Mouse (Mus musculus): ENCODE measurements around the gene Dll1. TPM values are rescaled to one million over a fixed set of nuclear protein-coding genes. Genes with fewer than 3 reads are reported as not detected.
A peak's percentile ranks its signal among the peaks of the same experiment; 100 is the strongest.

Dll1 gene
- polyA plus RNA-seq, 2 experiments, result 7.3 to 10.1 TPM

DNA sequence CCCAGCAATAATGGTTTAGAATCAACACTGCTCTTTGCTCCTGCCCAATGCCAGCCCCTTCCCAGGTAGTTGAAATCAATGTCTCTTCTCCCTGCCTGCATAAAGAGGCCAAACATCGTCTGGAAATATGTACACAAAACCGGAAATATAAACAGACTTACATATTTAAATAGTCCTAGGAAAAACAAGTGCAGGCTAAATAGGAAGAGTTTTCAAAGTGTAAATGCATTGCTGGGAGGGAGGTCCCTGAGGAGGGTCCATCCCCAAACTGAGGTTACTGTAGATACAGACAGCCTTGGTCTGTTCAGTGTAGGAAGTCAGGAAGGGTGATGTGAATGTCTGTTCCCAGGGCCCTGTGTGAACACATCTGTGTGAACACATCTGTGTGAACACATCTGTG lies 29.9 kb upstream of the Dll1 start:
- peaks cover 86% of the 10 kb centered on the region for H3K36me3 ChIP-seq (ENCODE audit: control insufficient read depth, insufficient read depth, low read length)
- no peak overlapping the region for H3K4me3 ChIP-seq (replicated peaks; ENCODE audit: low read length)
- no peak overlapping the region for H3K27ac ChIP-seq (replicated peaks; ENCODE audit: low read depth, low read length)
- no peak overlapping the region for H3K4me2 ChIP-seq (replicated peaks; ENCODE audit: low read depth, low read length, severe bottlenecking)
- no peaks in the 10 kb centered on the region for H3K9me3 ChIP-seq (ENCODE audit: control insufficient read depth, low read length)
- no peak overlapping the region for H3K9ac ChIP-seq (ENCODE audit: low read depth, low read length, severe bottlenecking)
- no peaks in the 10 kb centered on the region for H3K4me1 ChIP-seq (ENCODE audit: control insufficient read depth, insufficient read depth, low read length)
- no peak for DNase-seq (ENCODE audit: low spot score)
- TF ChIP-seq POLR2A (IDR thresholded peaks at IDR 0.05; ENCODE audit: borderline replicate concordance, extremely low read depth, insufficient read depth, insufficient read length), result no peak
- H3K27me3 ChIP-seq (ENCODE audit: control insufficient read depth, insufficient read depth, low read length), result no peaks in the 10 kb centered on the region
- WGBS, result 85% methylated on average over 2 of the region's 2 CpGs
- ATAC-seq (ENCODE audit: low FRiP score, low read depth), result no peak

- ATAC-seq (ENCODE audit: low FRiP score, low read depth) (no peak), DNase-seq (ENCODE audit: low spot score) (no peak)
- no peak for TF ChIP-seq POLR2A (IDR thresholded peaks at IDR 0.05; ENCODE audit: borderline replicate concordance, extremely low read depth, insufficient read depth, insufficient read length)
- WGBS, result 96% methylated on average over 17 of the region's 17 CpGs
- peaks cover 44% of the 10 kb centered on the region for H3K36me3 ChIP-seq (ENCODE audit: control insufficient read depth, insufficient read depth, low read length)
- H3K27me3 ChIP-seq (ENCODE audit: control insufficient read depth, insufficient read depth, low read length), result no peaks in the 10 kb centered on the region
- peaks cover 11% of the 10 kb centered on the region for H3K4me1 ChIP-seq (ENCODE audit: control insufficient read depth, insufficient read depth, low read length)
- H3K9ac ChIP-seq (ENCODE audit: low read depth, low read length, severe bottlenecking), result no peak overlapping the region
- no peak overlapping the region for H3K4me3 ChIP-seq (replicated peaks; ENCODE audit: low read length)
- H3K27ac ChIP-seq (replicated peaks; ENCODE audit: low read depth, low read length), result no peak overlapping the region
- no peaks in the 10 kb centered on the region for H3K9me3 ChIP-seq (ENCODE audit: control insufficient read depth, low read length)
- H3K4me2 ChIP-seq (replicated peaks; ENCODE audit: low read depth, low read length, severe bottlenecking), result no peak overlapping the region
These were observed 25.0 kb upstream of the Dll1 start for GRCm38 (mm10) chr17:15401716-15402115.

DNA sequence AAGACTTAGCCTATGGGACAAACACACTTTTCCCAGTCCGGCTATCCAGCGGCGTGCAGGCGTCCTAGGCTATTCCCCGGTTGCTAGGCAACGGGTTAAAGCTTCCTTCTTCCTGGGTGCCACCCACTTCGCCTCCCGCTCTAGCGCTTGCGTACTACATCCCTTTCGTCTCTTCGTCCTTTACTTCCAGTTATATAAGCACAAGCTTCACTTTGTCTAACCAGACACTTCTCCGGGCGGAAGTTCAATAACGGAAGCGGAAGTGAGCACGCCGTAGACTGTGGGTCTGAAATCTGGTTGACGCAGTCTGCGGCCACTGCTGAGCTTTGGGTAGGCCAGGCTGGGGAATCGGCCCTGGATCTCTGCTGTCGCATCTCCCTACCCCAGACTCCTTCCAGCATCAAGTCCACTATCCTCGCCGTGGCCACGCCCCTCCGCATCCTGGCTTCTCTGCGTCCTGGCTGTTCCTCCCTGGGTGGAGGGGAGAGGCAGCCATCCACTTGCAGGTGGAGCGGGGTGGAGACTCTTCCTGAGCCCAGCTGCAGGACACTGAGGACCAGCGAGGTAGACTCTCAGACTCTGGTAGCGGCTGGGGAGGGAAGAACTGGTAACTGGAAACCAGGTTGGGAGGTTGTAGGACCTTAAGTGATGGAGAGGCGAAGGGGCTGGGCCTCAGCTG lies 19.5 kb upstream of the Dll1 start, which contains the start of gene Fam120b:
TSS of gene Fam120b (plus strand) at position 206 of the 679 bp plus-strand sequence.
- peaks cover 18% of the 10 kb centered on the region for H3K4me1 ChIP-seq (ENCODE audit: control insufficient read depth, insufficient read depth, low read length)
- ATAC-seq (ENCODE audit: low FRiP score, low read depth) (peak; percentile 99), DNase-seq (ENCODE audit: low spot score) (peak; percentile 97)
- H3K36me3 ChIP-seq (ENCODE audit: control insufficient read depth, insufficient read depth, low read length), result no peaks in the 10 kb centered on the region
- peaks cover 8% of the 10 kb centered on the region; the same call in 1 of the 2 replicates for H3K27me3 ChIP-seq (ENCODE audit: control insufficient read depth, insufficient read depth, low read length)
- peak within 1 kb of the TSS; percentile 85 for H3K9ac ChIP-seq (ENCODE audit: low read depth, low read length, severe bottlenecking)
- WGBS, result 1% methylated on average over 31 of the region's 31 CpGs
- no peaks in the 10 kb centered on the region for H3K9me3 ChIP-seq (ENCODE audit: control insufficient read depth, low read length)
- H3K27ac ChIP-seq (replicated peaks; ENCODE audit: low read depth, low read length), result peak within 1 kb of the TSS; percentile 86
- H3K4me3 ChIP-seq (replicated peaks; ENCODE audit: low read length), result peak within 1 kb of the TSS; percentile 79
- peak; percentile 50; the same call in 1 of the 2 replicates for TF ChIP-seq POLR2A (IDR thresholded peaks at IDR 0.05; ENCODE audit: borderline replicate concordance, extremely low read depth, insufficient read depth, insufficient read length)
- H3K4me2 ChIP-seq (replicated peaks; ENCODE audit: low read depth, low read length, severe bottlenecking), result peak within 1 kb of the TSS; percentile 86

GRCm38 (mm10) chr17:15389356-15389755 lies 12.7 kb upstream of the Dll1 start:
- H3K4me1 ChIP-seq (ENCODE audit: control insufficient read depth, insufficient read depth, low read length), result no peaks in the 10 kb centered on the region
- no peak for ATAC-seq (ENCODE audit: low FRiP score, low read depth)

GRCm38 (mm10) chr17:15388892-15389291 lies 12.2 kb upstream of the Dll1 start:
- Histone ChIP-seq H3K9ac (ENCODE audit: low read depth, low read length, severe bottlenecking) (no peak overlapping the region), H3K27ac (replicated peaks; ENCODE audit: low read depth, low read length) (no peak overlapping the region), H3K27me3 (ENCODE audit: control insufficient read depth, insufficient read depth, low read length) (peaks cover 3% of the 10 kb centered on the region; the same call in 1 of the 2 replicates), H3K36me3 (ENCODE audit: control insufficient read depth, insufficient read depth, low read length) (no peaks in the 10 kb centered on the region), H3K4me2 (replicated peaks; ENCODE audit: low read depth, low read length, severe bottlenecking) (no peak overlapping the region), H3K4me3 (replicated peaks; ENCODE audit: low read length) (no peak overlapping the region), H3K9me3 (ENCODE audit: control insufficient read depth, low read length) (no peaks in the 10 kb centered on the region), H3K4me1 (ENCODE audit: control insufficient read depth, insufficient read depth, low read length) (no peaks in the 10 kb centered on the region)
- WGBS, result 64% methylated on average over 4 of the region's 4 CpGs
- DNase-seq (ENCODE audit: low spot score) (no peak), ATAC-seq (ENCODE audit: low FRiP score, low read depth) (no peak)
- TF ChIP-seq POLR2A (IDR thresholded peaks at IDR 0.05; ENCODE audit: borderline replicate concordance, extremely low read depth, insufficient read depth, insufficient read length), result no peak

More at GRCm38 (mm10) chr17:15389356-15389755, 12.7 kb upstream of the Dll1 start:
- Histone ChIP-seq H3K27ac (replicated peaks; ENCODE audit: low read depth, low read length) (no peak overlapping the region), H3K4me2 (replicated peaks; ENCODE audit: low read depth, low read length, severe bottlenecking) (no peak overlapping the region), H3K4me3 (replicated peaks; ENCODE audit: low read length) (no peak overlapping the region), H3K9me3 (ENCODE audit: control insufficient read depth, low read length) (no peaks in the 10 kb centered on the region), H3K9ac (ENCODE audit: low read depth, low read length, severe bottlenecking) (no peak overlapping the region), H3K27me3 (ENCODE audit: control insufficient read depth, insufficient read depth, low read length) (peaks cover 8% of the 10 kb centered on the region; the same call in 1 of the 2 replicates), H3K36me3 (ENCODE audit: control insufficient read depth, insufficient read depth, low read length) (no peaks in the 10 kb centered on the region)
- DNase-seq (ENCODE audit: low spot score), result no peak
- 75% methylated on average over 8 of the region's 8 CpGs for WGBS
- TF ChIP-seq POLR2A (IDR thresholded peaks at IDR 0.05; ENCODE audit: borderline replicate concordance, extremely low read depth, insufficient read depth, insufficient read length), result no peak
